Mouse (Mus musculus) liver, postnatal 0 days (tissue): ENCODE measurements around the gene Anp32a. TPM values are rescaled to one million over a fixed set of nuclear protein-coding genes. Genes with fewer than 3 reads are reported as not detected.

Experiments used
- ATAC-seq: fragments of 200-750 bp; cut with Nextera tagmentation; 2 replicates; pipeline ENCODE4 v1.8.0; 2017; ENCODE audit warnings: mild to moderate bottlenecking, moderate library complexity
- DNase-seq: peaks from one replicate; pipeline ENCODE4 v3.0.0-alpha.2; 2016
- H3K27ac ChIP-seq: fragments of 300-500 bp; sonication (generic); 2 replicates; pipeline ENCODE4 v1.5.1; 2014; ENCODE audit warnings: antibody characterized with exemption, moderate library complexity, mild to moderate bottlenecking, low read depth
- H3K27me3 ChIP-seq: fragments of 300-500 bp; sonication (generic); 2 replicates; pipeline ENCODE4 v1.6.1; 2014; ENCODE audit warnings: low read length, control low read depth, mixed read lengths; ENCODE audit not compliant: insufficient read depth
- H3K36me3 ChIP-seq: fragments of 300-500 bp; sonication (generic); replicated peaks from 2 replicates; pipeline ENCODE4 v1.6.1; 2014; ENCODE audit warnings: mild to moderate bottlenecking, control low read depth, low read length, moderate library complexity, mixed read lengths; ENCODE audit not compliant: insufficient read depth
- H3K4me1 ChIP-seq: fragments of 300-500 bp; sonication (generic); 2 replicates; pipeline ENCODE4 v1.6.1; 2014; ENCODE audit warnings: antibody characterized with exemption, mild to moderate bottlenecking, control low read depth; ENCODE audit not compliant: insufficient read depth
- H3K4me2 ChIP-seq: fragments of 300-500 bp; sonication (generic); 2 replicates; pipeline ENCODE4 v1.6.1; 2014; ENCODE audit warnings: low read depth, mild to moderate bottlenecking, low read length, moderate library complexity, mixed read lengths
- H3K4me3 ChIP-seq: fragments of 300-500 bp; sonication (generic); 2 replicates; pipeline ENCODE4 v1.5.1; 2014; ENCODE audit warnings: low read depth, low read length
- H3K9ac ChIP-seq: fragments of 300-500 bp; sonication (generic); replicated peaks from 2 replicates; pipeline ENCODE4 v1.6.1; 2014; ENCODE audit warnings: mild to moderate bottlenecking, moderate library complexity
- H3K9me3 ChIP-seq: fragments of 300-500 bp; sonication (generic); 2 replicates; pipeline ENCODE4 v1.6.1; 2016; ENCODE audit warnings: mild to moderate bottlenecking, control low read depth, low read length, mixed read lengths
- CTCF ChIP-seq: sonication (generic); IDR thresholded peaks from 2 replicates; pipeline ENCODE4 v1.5.1; 2016; ENCODE audit warnings: antibody characterized with exemption, low read depth
- EP300 ChIP-seq: IDR thresholded peaks from 2 replicates; pipeline ENCODE4 v1.6.1; 2016; ENCODE audit warnings: antibody characterized with exemption, low read depth, mild to moderate bottlenecking
- WGBS: fragments of 180-500 bp; shearing (Covaris S2); extraction: QIAGEN DNeasy Blood & Tissue Kit; methylation state at CpG from one replicate; pipeline ENCODE4 v1.1.7; 2014; ENCODE audit not compliant: insufficient replicate concordance; 5-methylcytosine and 5-hydroxymethylcytosine counted together
- polyA plus RNA-seq: library from polyadenylated mRNA; unstranded; fragments of >200 nt; fragmentation: Nextera tagmentation; extraction: Ambion mirVana; gene quantifications from 2 replicates; pipeline ENCODE4 v1.2.1, GENCODE M21; 2015

The Anp32a gene
- polyA plus RNA-seq, 1 experiment from 2014 or later = 60.4 TPM

- TF ChIP-seq CTCF (no peak), EP300 (no peak)
- WGBS = under 1% methylated on average over 53 of the region's 54 CpGs
Measured at GRCm38 (mm10) chr9:62341701-62342440, 778 bp downstream of the Anp32a start.

GRCm38 (mm10) chr9:62342441-62343191 lies 1.5 kb downstream of the Anp32a start:
- Histone ChIP-seq H3K9me3 (no peaks in the 10 kb centered on the region), H3K27ac (peak overlapping the region; percentile 99), H3K4me3 (peak overlapping the region; percentile 63), H3K36me3 (0 out of 2 replicates have a peak, but pooled peaks cover 4% of the 10 kb centered on the region), H3K4me2 (peak overlapping the region; percentile 95), H3K27me3 (no peaks in the 10 kb centered on the region), H3K9ac (peak overlapping the region; percentile 91), H3K4me1 (peaks cover 28% of the 10 kb centered on the region)
- DNase-seq = peak; percentile 70
- ATAC-seq = no peak
- under 1% methylated on average over 48 of the region's 48 CpGs for WGBS
- TF ChIP-seq CTCF = no peak
- no peak for TF ChIP-seq EP300

More at GRCm38 (mm10) chr9:62341701-62342440, 778 bp downstream of the Anp32a start:
- no peaks in the 10 kb centered on the region for H3K9me3 ChIP-seq
- no peaks in the 10 kb centered on the region for H3K36me3 ChIP-seq
- peak overlapping the region; percentile 91 for H3K9ac ChIP-seq
- peak overlapping the region; percentile 63 for H3K4me3 ChIP-seq
- no peak for ATAC-seq
- peaks cover 21% of the 10 kb centered on the region for H3K4me1 ChIP-seq
- H3K4me2 ChIP-seq = peak overlapping the region; percentile 95
- H3K27ac ChIP-seq = peak overlapping the region; percentile 99
- no peaks in the 10 kb centered on the region for H3K27me3 ChIP-seq
- peak; percentile 50 for DNase-seq

GRCm38 (mm10) chr9:62343192-62343903 lies 2.3 kb downstream of the Anp32a start:
- Histone ChIP-seq H3K4me1 (peaks cover 32% of the 10 kb centered on the region), H3K4me2 (peak overlapping the region; percentile 95), H3K9me3 (no peaks in the 10 kb centered on the region), H3K4me3 (peak overlapping the region; percentile 63), H3K36me3 (0 out of 2 replicates have a peak, but pooled peaks cover 4% of the 10 kb centered on the region), H3K9ac (peak overlapping the region; percentile 91), H3K27ac (peak overlapping the region; percentile 99), H3K27me3 (no peaks in the 10 kb centered on the region)
- peak; percentile 88 for DNase-seq
- TF ChIP-seq CTCF = no peak
- TF ChIP-seq EP300 = no peak
- WGBS = under 1% methylated on average over 54 of the region's 56 CpGs
- peak; percentile 34 for ATAC-seq

- no peaks in the 10 kb centered on the region for H3K27me3 ChIP-seq
- peak; percentile 21 for ATAC-seq
- H3K27ac ChIP-seq = peak overlapping the region; percentile 99
- DNase-seq = peak; percentile 78
- peak overlapping the region; percentile 63 for H3K4me3 ChIP-seq
- TF ChIP-seq EP300 (no peak), CTCF (peak; percentile 17; the same call in 1 of the 2 replicates)
- under 1% methylated on average over 41 of the region's 52 CpGs for WGBS
- H3K4me1 ChIP-seq = peaks cover 37% of the 10 kb centered on the region
- 0 out of 2 replicates have a peak, but pooled peaks cover 4% of the 10 kb centered on the region for H3K36me3 ChIP-seq
- peak overlapping the region; percentile 95 for H3K4me2 ChIP-seq
- no peaks in the 10 kb centered on the region for H3K9me3 ChIP-seq
- peak overlapping the region; percentile 91 for H3K9ac ChIP-seq
Measured at GRCm38 (mm10) chr9:62343904-62344491, 2.9 kb downstream of the Anp32a start.

- 0 out of 2 replicates have a peak, but pooled peaks cover 4% of the 10 kb centered on the region for H3K36me3 ChIP-seq
- H3K4me2 ChIP-seq = peak overlapping the region; percentile 95
- peak overlapping the region; percentile 99 for H3K27ac ChIP-seq
- peak overlapping the region; percentile 91 for H3K9ac ChIP-seq
- under 1% methylated on average over 23 of the region's 26 CpGs for WGBS
- TF ChIP-seq CTCF = no peak
- no peak for TF ChIP-seq EP300
- H3K4me1 ChIP-seq = peaks cover 42% of the 10 kb centered on the region
- no peaks in the 10 kb centered on the region for H3K27me3 ChIP-seq
- peak overlapping the region; percentile 63 for H3K4me3 ChIP-seq
- DNase-seq (peak; percentile 85), ATAC-seq (peak; percentile 66)
- no peaks in the 10 kb centered on the region for H3K9me3 ChIP-seq
Measured at GRCm38 (mm10) chr9:62344545-62344944, 3.5 kb downstream of the Anp32a start.
